Mouse (Mus musculus) layer of hippocampus, postnatal 25 days (tissue): ENCODE data around the gene Olfr56. TPM values are rescaled to one million over a fixed set of nuclear protein-coding genes. Genes with fewer than 3 reads are reported as not detected.

Experiments used
- DNase-seq, 2 experiments: peaks; one replicate each; pipeline ENCODE4 v3.0.0; 2022; ENCODE audit warnings: mixed read lengths in 2 of 2, low spot score in 1 of 2; ENCODE audit errors: extremely low spot score in 1 of 2
- total RNA-seq, 2 experiments: library from RNA; stranded (reverse); gene quantifications; 2 replicates each; pipeline ENCODE4 v1.2.3; 2021

The Olfr56 gene
- total RNA-seq, 2 experiments from 2014 or later = not detected

DNA sequence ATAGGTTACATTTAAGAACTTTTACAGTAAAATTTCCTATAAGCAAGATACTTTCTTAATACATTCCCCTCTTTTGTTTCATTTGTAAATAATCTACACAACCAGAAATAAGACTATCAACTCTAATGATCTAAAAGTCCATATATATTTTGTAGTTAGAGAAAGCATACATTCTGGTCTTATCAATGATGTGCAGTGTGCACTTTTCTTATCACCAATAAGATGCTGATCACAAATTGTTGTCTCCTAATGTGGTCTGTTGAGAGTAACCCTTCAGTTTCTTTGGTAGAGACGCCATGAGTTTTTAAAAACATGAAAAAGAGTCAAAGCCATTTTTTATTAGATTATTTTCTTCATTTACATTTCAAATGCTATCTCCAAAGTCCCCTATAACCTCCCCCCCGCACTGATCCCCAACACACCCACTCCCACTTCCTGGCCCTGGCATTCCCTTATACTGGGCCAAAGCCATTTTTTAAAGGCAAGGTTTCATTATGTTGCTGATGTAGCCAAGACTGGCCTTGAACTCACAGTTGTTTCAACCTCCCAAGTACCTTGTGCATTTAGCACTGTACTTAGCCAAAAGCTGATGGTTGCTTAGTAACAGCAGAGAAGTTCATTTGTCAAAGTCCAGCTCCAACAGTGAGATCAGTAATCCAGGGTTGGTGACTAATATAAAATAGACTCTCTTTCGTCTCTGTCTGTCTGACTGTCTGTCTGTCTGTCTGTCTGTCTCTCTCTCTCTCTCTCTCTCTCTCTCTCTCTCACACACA, 111.2 kb downstream of the Olfr56 start:
- DNase-seq = no peak

GRCm38 (mm10) chr11:49090551-49090950, 111.9 kb downstream of the Olfr56 start:
- DNase-seq = no peak

DNA sequence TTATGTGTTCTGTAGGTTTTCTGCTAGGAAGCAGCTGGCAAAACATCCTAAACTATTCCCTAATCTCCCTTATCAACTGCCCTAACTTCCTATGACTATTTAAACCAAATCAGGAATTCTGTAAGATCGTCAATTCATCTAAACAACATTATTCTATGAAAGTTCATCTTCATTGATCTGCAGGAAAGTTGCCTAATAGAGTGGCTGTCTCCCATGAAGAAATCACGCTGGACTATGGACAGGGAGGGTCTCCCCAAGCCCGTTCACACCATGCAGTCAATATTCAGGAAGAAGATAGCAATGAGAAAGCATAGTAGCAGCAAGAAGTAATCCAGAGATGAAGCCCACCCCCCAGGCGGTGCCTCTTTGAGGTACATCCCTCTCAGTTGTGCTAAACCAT, 112.5 kb downstream of the Olfr56 start:
- no peak for DNase-seq

DNA sequence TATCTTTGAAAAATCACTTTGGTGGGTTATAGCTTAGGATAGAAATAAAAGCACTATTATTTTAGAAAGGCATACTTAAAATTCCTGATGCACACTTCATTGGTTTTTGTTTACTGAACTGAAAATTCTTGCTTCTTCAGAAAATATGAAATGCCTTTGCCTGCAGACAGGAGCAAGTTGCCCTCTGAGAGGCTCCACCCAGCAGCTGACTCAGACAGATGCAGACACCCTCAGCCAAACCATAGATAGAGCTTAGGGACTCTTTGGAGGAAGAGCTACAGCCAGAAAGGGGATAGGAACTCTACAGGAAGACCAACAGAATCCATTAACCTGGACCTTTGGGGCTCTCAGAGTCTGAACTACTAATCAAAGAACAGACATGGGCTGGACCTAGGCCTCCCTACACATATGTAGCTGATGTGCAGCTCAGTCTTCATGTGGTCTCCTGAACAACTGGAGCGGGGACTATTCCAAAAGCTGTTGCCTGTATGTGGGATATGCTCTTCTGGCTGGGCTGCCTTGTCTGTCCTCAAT, 113.4 kb downstream of the Olfr56 start:
- no peak for DNase-seq

- DNase-seq = no peak
Observed at GRCm38 (mm10) chr11:49092786-49093185, 114.1 kb downstream of the Olfr56 start.

DNA sequence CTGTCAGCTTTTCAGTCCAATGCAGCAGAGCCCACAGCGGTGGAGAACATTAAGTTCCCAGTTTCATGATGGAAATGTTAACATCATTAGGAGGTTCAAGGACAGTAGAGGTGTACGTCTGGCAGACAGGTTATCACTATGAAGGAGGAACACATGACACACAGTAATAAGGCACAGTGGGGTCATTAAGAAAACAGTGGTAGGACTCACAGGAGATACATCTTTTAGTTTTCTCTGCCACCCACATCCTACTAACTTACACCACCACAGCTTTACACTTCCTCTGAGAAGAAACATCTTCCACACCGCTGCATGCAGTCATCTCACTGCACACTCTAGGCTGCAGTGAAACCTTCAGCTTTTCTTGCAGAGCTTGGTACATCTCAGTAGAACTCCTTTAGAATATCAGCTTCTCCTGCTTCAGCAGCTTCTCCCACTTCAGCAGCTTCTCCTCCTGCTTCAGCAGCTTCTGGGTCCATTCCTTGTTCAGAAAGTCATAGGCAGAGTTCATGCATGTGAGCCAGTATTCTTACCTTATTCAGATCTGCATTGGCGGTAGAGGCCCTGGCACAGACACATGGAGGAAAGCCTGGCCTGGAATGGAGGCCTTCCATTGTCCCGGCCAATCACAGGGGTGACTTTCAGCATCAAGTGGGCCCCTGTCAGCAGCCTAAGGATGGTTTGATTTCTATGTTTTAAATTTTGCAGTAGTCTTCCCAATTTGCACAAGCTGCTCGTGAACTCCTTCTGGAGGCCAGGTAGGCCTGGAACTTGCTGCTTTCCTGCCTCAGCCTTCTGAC, 115.4 kb downstream of the Olfr56 start:
- DNase-seq = no peak

DNA sequence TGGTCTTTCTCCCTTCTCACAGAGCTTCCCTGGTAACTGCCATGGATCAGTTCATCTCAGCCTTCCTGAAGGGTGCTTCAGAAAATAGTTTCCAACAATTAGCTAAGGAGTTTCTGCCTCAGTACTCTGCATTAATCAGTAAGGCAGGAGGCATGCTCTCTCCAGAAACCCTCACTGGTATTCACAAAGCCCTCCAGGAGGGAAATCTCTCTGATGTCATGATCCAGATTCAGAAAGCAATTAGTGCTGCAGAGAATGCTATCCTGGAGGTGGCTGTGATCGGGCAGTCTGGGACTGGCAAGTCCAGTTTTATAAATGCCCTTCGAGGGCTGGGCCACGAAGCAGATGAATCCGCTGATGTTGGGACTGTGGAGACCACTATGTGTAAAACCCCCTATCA, 116.7 kb downstream of the Olfr56 start:
- no peak for DNase-seq

DNA sequence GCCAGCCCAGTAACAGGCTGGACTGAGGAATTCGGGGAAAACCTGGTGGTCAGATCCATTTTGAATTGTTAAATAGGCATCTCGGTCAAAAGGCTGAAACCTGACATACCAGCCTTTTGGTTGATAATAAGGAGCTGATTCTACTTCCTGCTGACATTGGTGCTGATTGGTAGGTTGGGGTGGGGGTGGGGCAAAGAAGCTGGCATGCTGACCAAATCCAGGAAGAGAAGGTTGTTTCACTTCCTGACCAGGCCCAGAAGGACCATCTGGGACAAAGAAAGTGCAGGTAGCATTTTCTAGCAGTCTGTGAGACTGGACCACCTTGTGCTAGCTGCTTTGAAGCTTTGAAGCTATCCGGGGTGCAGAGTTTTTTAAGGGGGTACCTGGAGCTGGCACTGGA, 121.7 kb downstream of the Olfr56 start:
- no peak for DNase-seq

GRCm38 (mm10) chr11:49101500-49101899, 122.8 kb downstream of the Olfr56 start:
- no peak for DNase-seq

GRCm38 (mm10) chr11:49103047-49103693, 124.5 kb downstream of the Olfr56 start:
- peak; percentile 77 to 99 for DNase-seq

DNA sequence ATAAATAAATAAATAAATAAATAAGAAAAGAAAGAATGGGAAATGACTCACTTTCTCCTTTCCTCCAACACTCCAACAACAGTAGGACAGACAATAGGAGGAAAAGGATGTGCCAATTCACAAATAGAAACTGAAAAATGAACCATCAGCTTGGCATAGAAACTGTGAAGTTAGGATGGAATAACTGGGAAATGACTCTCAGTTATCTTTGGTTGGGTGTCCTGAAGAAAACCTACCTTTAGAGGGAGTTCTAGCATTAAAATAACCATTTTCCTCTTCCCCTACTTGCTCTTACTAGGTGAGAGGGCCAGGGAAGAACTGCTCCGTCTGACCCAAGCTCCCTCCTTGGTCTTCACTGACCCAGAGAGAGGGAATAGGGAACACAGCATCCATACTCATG, 127.1 kb downstream of the Olfr56 start:
- DNase-seq = no peak

DNA sequence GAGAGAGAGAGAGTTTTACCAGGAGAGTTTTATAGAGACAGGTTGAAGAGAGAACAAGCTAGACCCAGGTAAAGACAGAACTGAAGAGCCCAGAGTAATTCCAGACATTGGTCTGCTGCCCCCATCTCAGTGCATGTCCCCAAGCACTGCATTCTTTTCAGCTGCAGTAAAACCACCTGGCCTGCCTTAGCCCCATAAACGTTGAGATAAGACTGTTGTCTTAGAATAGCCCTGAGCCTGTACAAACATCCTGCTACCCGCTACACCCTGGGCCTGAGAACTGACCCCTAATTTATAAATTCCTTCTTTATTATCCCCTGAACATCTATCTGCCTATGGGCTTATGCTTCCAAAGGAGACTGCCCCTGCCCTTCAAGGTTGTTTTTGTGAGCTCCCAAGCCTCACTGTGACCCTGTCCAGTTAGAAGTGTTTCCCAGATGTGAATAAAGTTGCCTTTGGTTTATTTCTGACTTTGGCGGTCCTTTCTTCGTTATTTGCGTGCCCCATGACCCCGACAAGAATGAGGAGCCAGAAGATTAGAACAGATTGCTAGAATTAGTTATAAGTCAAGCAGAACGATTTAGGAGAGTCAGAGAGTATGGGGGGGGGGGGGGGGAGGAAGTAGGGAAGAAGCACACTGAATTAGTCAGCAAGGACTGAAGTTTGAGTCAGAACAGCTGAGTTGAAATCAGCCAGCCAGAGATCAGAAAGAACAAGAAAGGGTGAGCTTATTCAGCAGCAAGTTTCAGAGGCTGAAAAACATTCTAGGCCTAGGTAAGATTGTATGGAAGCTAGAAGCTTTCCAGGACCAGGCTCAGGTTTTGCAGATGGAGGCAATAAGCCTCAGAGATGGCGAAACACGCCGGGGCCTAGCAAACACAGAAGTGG, 129.2 kb downstream of the Olfr56 start:
- no peak for DNase-seq

GRCm38 (mm10) chr11:49108833-49109232, 130.1 kb downstream of the Olfr56 start:
- peak in 1 of 2 experiments; percentile 32 for DNase-seq

DNA sequence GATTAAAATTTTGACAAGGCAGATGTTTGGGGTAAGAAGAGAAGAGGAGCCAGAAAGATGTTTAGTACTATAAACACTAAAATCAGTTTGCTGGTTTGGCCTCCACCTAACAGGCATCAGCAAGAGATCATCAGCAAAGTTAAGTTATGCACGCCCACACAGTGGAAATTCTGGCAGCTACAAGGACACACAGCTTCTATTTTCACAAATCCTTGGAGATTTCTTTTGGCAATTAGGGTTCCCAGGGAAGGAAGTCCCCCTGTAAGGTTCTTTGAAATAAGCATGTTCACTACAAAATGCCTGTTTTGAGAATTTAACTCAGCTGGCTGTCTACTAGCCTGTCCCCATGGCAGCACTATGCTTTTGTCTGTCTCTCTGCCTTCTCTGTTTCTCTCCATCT, 132.3 kb downstream of the Olfr56 start:
- no peak for DNase-seq

- DNase-seq = no peak
Observed at GRCm38 (mm10) chr11:49112624-49113219, 134.0 kb downstream of the Olfr56 start.

- no peak for DNase-seq
Observed at GRCm38 (mm10) chr11:49114158-49114557, 135.5 kb downstream of the Olfr56 start.

DNA sequence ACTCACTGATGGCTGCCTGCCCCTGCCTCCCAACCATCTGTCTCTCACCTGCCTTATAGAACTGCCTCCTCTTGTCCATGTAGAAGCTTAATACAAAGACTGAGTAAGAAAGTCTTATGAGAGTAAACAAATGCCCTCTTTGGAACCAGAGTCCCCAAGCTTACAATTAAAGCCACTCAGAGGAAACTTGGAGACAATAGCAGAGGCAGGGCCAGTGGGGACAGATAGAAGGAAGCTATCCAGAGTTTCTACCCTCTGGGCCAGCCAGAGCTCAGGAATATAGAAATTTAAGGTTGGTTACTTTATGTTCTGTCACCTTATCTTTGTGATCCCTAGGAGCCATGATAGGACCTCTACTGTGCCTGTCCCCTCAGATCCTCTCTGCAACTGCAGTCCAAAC, 136.1 kb downstream of the Olfr56 start, which contains the start of gene Olfr1396:
TSS of gene Olfr1396 (minus strand) at position 101 of the 400 bp plus-strand sequence.
- no peak for DNase-seq

- DNase-seq = no peak
Observed at GRCm38 (mm10) chr11:49119635-49120034, 140.9 kb downstream of the Olfr56 start.

GRCm38 (mm10) chr11:49124169-49124568, 145.5 kb downstream of the Olfr56 start:
- DNase-seq = no peak
